Mouse (Mus musculus): ENCODE measurements around the gene Efnb3. TPM values are rescaled to one million over a fixed set of nuclear protein-coding genes. Genes with fewer than 3 reads are reported as not detected.
"Not testable (repeated sequence)": the region's sequence is repeated elsewhere in the genome, so short reads cannot be mapped to it uniquely, and the experiment has no call there.

The Efnb3 gene
- polyA plus RNA-seq, 1 experiment, result 1.1 TPM

GRCm38 (mm10) chr11:69549060-69549656 lies 10.8 kb downstream of the Efnb3 start, which contains the start of gene Dnah2:
Dnah2 (minus strand) TSS chr11:69549110.
- no peak for DNase-seq (ENCODE audit: low spot score)

GRCm38 (mm10) chr11:69547071-69547470 lies 12.9 kb downstream of the Efnb3 start:
- DNase-seq (ENCODE audit: low spot score), result no peak

GRCm38 (mm10) chr11:69546423-69547053 lies 13.5 kb downstream of the Efnb3 start:
- DNase-seq (ENCODE audit: low spot score), result peak; percentile 57

- no peak for DNase-seq (ENCODE audit: low spot score)
Observed at GRCm38 (mm10) chr11:69545957-69546356, 14.0 kb downstream of the Efnb3 start.

GRCm38 (mm10) chr11:69543598-69543997 lies 16.4 kb downstream of the Efnb3 start:
- no peak for DNase-seq (ENCODE audit: low spot score)

GRCm38 (mm10) chr11:69541741-69542140 lies 18.3 kb downstream of the Efnb3 start:
- DNase-seq (ENCODE audit: low spot score), result not testable (repeated sequence)

GRCm38 (mm10) chr11:69540700-69541099 lies 19.3 kb downstream of the Efnb3 start:
- no peak for DNase-seq (ENCODE audit: low spot score)

- DNase-seq (ENCODE audit: low spot score), result no peak
Observed at GRCm38 (mm10) chr11:69534990-69535389, 25.0 kb downstream of the Efnb3 start.

- DNase-seq (ENCODE audit: low spot score), result no peak
Observed at GRCm38 (mm10) chr11:69532480-69533150, 27.4 kb downstream of the Efnb3 start.

- not testable (repeated sequence) for DNase-seq (ENCODE audit: low spot score)
Observed at GRCm38 (mm10) chr11:69530755-69531154, 29.2 kb downstream of the Efnb3 start.

GRCm38 (mm10) chr11:69530281-69530680 lies 29.7 kb downstream of the Efnb3 start:
- not testable (repeated sequence) for DNase-seq (ENCODE audit: low spot score)

- no peak for DNase-seq (ENCODE audit: low spot score)
Observed at GRCm38 (mm10) chr11:69528031-69528390, 32.0 kb downstream of the Efnb3 start.

- no peak for DNase-seq (ENCODE audit: low spot score)
Observed at GRCm38 (mm10) chr11:69527098-69528030, 32.6 kb downstream of the Efnb3 start.

- DNase-seq (ENCODE audit: low spot score), result no peak
Observed at GRCm38 (mm10) chr11:69526631-69527030, 33.4 kb downstream of the Efnb3 start.

GRCm38 (mm10) chr11:69525661-69526060 lies 34.3 kb downstream of the Efnb3 start:
- no peak for DNase-seq (ENCODE audit: low spot score)

- no peak for DNase-seq (ENCODE audit: low spot score)
Observed at GRCm38 (mm10) chr11:69523651-69524050, 36.4 kb downstream of the Efnb3 start.

- no peak for DNase-seq (ENCODE audit: low spot score)
Observed at GRCm38 (mm10) chr11:69521526-69522149, 38.4 kb downstream of the Efnb3 start.

- DNase-seq (ENCODE audit: low spot score), result no peak
Observed at GRCm38 (mm10) chr11:69519976-69520375, 40.0 kb downstream of the Efnb3 start.

- no peak for DNase-seq (ENCODE audit: low spot score)
Observed at GRCm38 (mm10) chr11:69516661-69517060, 43.3 kb downstream of the Efnb3 start.

GRCm38 (mm10) chr11:69516151-69516640 lies 43.8 kb downstream of the Efnb3 start:
- no peak for DNase-seq (ENCODE audit: low spot score)

GRCm38 (mm10) chr11:69513840-69514239 lies 46.2 kb downstream of the Efnb3 start:
- no peak for DNase-seq (ENCODE audit: low spot score)

Data from urinary bladder, adult 2 months (tissue).